Mouse (Mus musculus) activated CD4-positive, CD25-positive, alpha-beta regulatory T cell (primary cell): ENCODE measurements around the gene Ubxn4. TPM values are rescaled to one million over a fixed set of nuclear protein-coding genes. Genes with fewer than 3 reads are reported as not detected.

ENCODE experiments used
- polyA plus RNA-seq, 2 experiments: library from polyadenylated mRNA; unstranded; fragments of 100-300 nt; shearing (Covaris generic); gene quantifications; one replicate each; pipeline ENCODE4 v1.2.1; 2017

Ubxn4 gene
- 100 to 1,000 TPM; 108 to 113 TPM for polyA plus RNA-seq

GRCm38 (mm10) chr1:128243627-128243995 lies at the start of gene Ubxn4:
Gene Ubxn4 (plus strand): TSS chr1:128243964.

GRCm38 (mm10) chr1:128328218-128328617 lies 84.5 kb downstream of the Ubxn4 start, which contains the start of gene Lct:
Gene Lct (minus strand): TSS chr1:128328318.

Other genes with a start within 250 kb of the Ubxn4 start
- 1 to 10 TPM; 1.7 to 2.0 TPM for gene Zranb3, start 140.9 kb upstream of the Ubxn4 start, polyA plus RNA-seq
- 10 to 100 TPM; 65.8 to 69.5 TPM for gene R3hdm1, start 140.7 kb upstream of the Ubxn4 start, polyA plus RNA-seq
- under 1 TPM in 1 of 2 experiments, not detected in 1; 0.11 TPM for gene Lct, start 84.4 kb downstream of the Ubxn4 start, polyA plus RNA-seq
- 100 to 1,000 TPM; 175 to 227 TPM for gene Mcm6, start 115.7 kb downstream of the Ubxn4 start, polyA plus RNA-seq
- gene Dars, start 173.4 kb downstream of the Ubxn4 start, polyA plus RNA-seq = 100 to 1,000 TPM; 136 to 159 TPM